Mouse (Mus musculus) frontal cortex, postnatal 36 days (tissue): Measurements from ENCODE around the gene Cox10.

Experiments
- DNase-seq, 2 experiments: peaks; one replicate each; pipeline ENCODE4 v3.0.0; 2022; ENCODE audit warnings: low spot score in 2 of 2

The Cox10 gene

GRCm38 (mm10) chr11:63914388-63914787 lies 164.9 kb downstream of the Cox10 start:
- peak; percentile 52 to 69 for DNase-seq

GRCm38 (mm10) chr11:63913936-63914335 lies 165.3 kb downstream of the Cox10 start:
- no peak for DNase-seq
